Mouse (Mus musculus) intestine, embryonic 16.5 days (tissue): Measurements from ENCODE around the gene Cnih3. TPM values are rescaled to one million over a fixed set of nuclear protein-coding genes. Genes with fewer than 3 reads are reported as not detected.

Experiments used
- ATAC-seq: fragments of 200-750 bp; cut with Nextera tagmentation; 2 replicates; pipeline ENCODE4 v1.8.0; 2017; ENCODE audit warnings: moderate TSS enrichment, moderate library complexity
- H3K27ac ChIP-seq: fragments of 300-500 bp; sonication (generic); 2 replicates; pipeline ENCODE4 v1.5.1; 2014; ENCODE audit warnings: mild to moderate bottlenecking, low read length
- H3K27me3 ChIP-seq: fragments of 300-500 bp; sonication (generic); replicated peaks from 2 replicates; pipeline ENCODE4 v1.6.1; 2014; ENCODE audit warnings: low read length, control low read depth, mixed read lengths; ENCODE audit not compliant: control insufficient read depth, insufficient read depth
- H3K36me3 ChIP-seq: fragments of 300-500 bp; sonication (generic); 2 replicates; pipeline ENCODE4 v1.6.1; 2014; ENCODE audit warnings: low read length, control low read depth; ENCODE audit not compliant: control insufficient read depth, insufficient read depth
- H3K4me1 ChIP-seq: fragments of 300-500 bp; sonication (generic); 2 replicates; pipeline ENCODE4 v1.6.1; 2014; ENCODE audit warnings: low read length, control low read depth, mixed read lengths; ENCODE audit not compliant: control insufficient read depth, insufficient read depth
- H3K4me2 ChIP-seq: fragments of 300-500 bp; sonication (generic); 2 replicates; pipeline ENCODE4 v1.6.1; 2014; ENCODE audit warnings: low read depth, low read length, control low read depth
- H3K4me3 ChIP-seq: fragments of 300-500 bp; sonication (generic); 2 replicates; pipeline ENCODE4 v1.5.1; 2014; ENCODE audit warnings: mild to moderate bottlenecking, low read length
- H3K9ac ChIP-seq: fragments of 300-500 bp; sonication (generic); 2 replicates; pipeline ENCODE4 v1.6.1; 2014; ENCODE audit warnings: low read depth, low read length
- H3K9me3 ChIP-seq: fragments of 300-500 bp; sonication (generic); 2 replicates; pipeline ENCODE4 v1.6.1; 2016; ENCODE audit warnings: low read length, control low read depth; ENCODE audit not compliant: control insufficient read depth
- whole genome bisulfite sequencing: fragments of 180-500 bp; shearing (Covaris S2); extraction: QIAGEN DNeasy Blood & Tissue Kit; methylation state at CpG from one replicate; pipeline ENCODE4 v1.1.7; 2014; 5-methylcytosine and 5-hydroxymethylcytosine counted together
- polyA plus RNA-seq: library from polyadenylated mRNA; unstranded; fragments of >200 nt; fragmentation: Nextera tagmentation; extraction: Ambion mirVana; gene quantifications from 2 replicates; pipeline ENCODE4 v1.2.1, GENCODE M21; 2015

Gene Cnih3
- 0.13 and 0.21 TPM in 2 replicates for polyA plus RNA-seq

- under 1% methylated on average over 76 of the region's 78 CpGs for whole genome bisulfite sequencing
- H3K9ac ChIP-seq = peak within 1 kb of the TSS; percentile 63
- ATAC-seq = peak; percentile 80
Observed at GRCm38 (mm10) chr1:181352367-181353199, at the start of gene Cnih3. Cnih3 (plus strand) TSS chr1:181352628.

GRCm38 (mm10) chr1:181307981-181308380 lies 44.4 kb upstream of the Cnih3 start:
- Histone ChIP-seq H3K4me1 (no peaks in the 10 kb centered on the region), H3K4me2 (no peak overlapping the region), H3K4me3 (no peak overlapping the region), H3K36me3 (no peaks in the 10 kb centered on the region), H3K9me3 (no peaks in the 10 kb centered on the region), H3K9ac (no peak overlapping the region), H3K27ac (no peak overlapping the region), H3K27me3 (no peaks in the 10 kb centered on the region)
- ATAC-seq = no peak
- WGBS = 75% methylated on average over 3 of the region's 3 CpGs

More at GRCm38 (mm10) chr1:181352367-181353199, at the start of gene Cnih3:
- H3K27me3 ChIP-seq = peaks cover 35% of the 10 kb centered on the region
- H3K36me3 ChIP-seq = no peaks in the 10 kb centered on the region
- H3K4me1 ChIP-seq = peaks cover 19% of the 10 kb centered on the region
- H3K9me3 ChIP-seq = no peaks in the 10 kb centered on the region
- H3K4me3 ChIP-seq = peak within 1 kb of the TSS; percentile 61
- H3K4me2 ChIP-seq = peak within 1 kb of the TSS; percentile 99
- H3K27ac ChIP-seq = no peak within 1 kb of the TSS

- Histone ChIP-seq H3K9ac (no peak overlapping the region), H3K4me1 (no peaks in the 10 kb centered on the region), H3K27me3 (no peaks in the 10 kb centered on the region), H3K27ac (no peak overlapping the region), H3K4me2 (no peak overlapping the region), H3K36me3 (no peaks in the 10 kb centered on the region), H3K4me3 (no peak overlapping the region), H3K9me3 (no peaks in the 10 kb centered on the region)
- WGBS = 87% methylated on average over 5 of the region's 5 CpGs
- ATAC-seq = no peak
Observed at GRCm38 (mm10) chr1:181310712-181311111, 41.7 kb upstream of the Cnih3 start.

- H3K4me2 ChIP-seq = no peak overlapping the region
- 93% methylated on average over 15 of the region's 15 CpGs for WGBS
- no peak overlapping the region for H3K4me3 ChIP-seq
- ATAC-seq = no peak
- no peak overlapping the region for H3K27ac ChIP-seq
- H3K4me1 ChIP-seq = no peaks in the 10 kb centered on the region
- H3K36me3 ChIP-seq = no peaks in the 10 kb centered on the region
- H3K9me3 ChIP-seq = no peaks in the 10 kb centered on the region
- no peak overlapping the region for H3K9ac ChIP-seq
- H3K27me3 ChIP-seq = no peaks in the 10 kb centered on the region
Observed at GRCm38 (mm10) chr1:181312115-181313045, 40.0 kb upstream of the Cnih3 start.

- H3K27ac ChIP-seq = no peak overlapping the region
- H3K4me2 ChIP-seq = no peak overlapping the region
- H3K36me3 ChIP-seq = no peaks in the 10 kb centered on the region
- H3K9me3 ChIP-seq = no peaks in the 10 kb centered on the region
- no peak overlapping the region for H3K4me3 ChIP-seq
- H3K9ac ChIP-seq = no peak overlapping the region
- H3K27me3 ChIP-seq = no peaks in the 10 kb centered on the region
- H3K4me1 ChIP-seq = no peaks in the 10 kb centered on the region
- 87% methylated on average over 8 of the region's 8 CpGs for WGBS
- ATAC-seq = no peak
Observed at GRCm38 (mm10) chr1:181313046-181313415, 39.4 kb upstream of the Cnih3 start.

- H3K27me3 ChIP-seq = no peaks in the 10 kb centered on the region
- 86% methylated on average over 10 of the region's 10 CpGs for WGBS
- no peak overlapping the region for H3K9ac ChIP-seq
- no peak for ATAC-seq
- no peaks in the 10 kb centered on the region for H3K9me3 ChIP-seq
- no peak overlapping the region for H3K27ac ChIP-seq
- no peak overlapping the region for H3K4me2 ChIP-seq
- no peaks in the 10 kb centered on the region for H3K36me3 ChIP-seq
- H3K4me1 ChIP-seq = no peaks in the 10 kb centered on the region
- H3K4me3 ChIP-seq = no peak overlapping the region
Observed at GRCm38 (mm10) chr1:181314301-181314700, 38.1 kb upstream of the Cnih3 start.

- Histone ChIP-seq H3K4me3 (no peak overlapping the region), H3K27me3 (no peaks in the 10 kb centered on the region), H3K4me2 (no peak overlapping the region), H3K36me3 (no peaks in the 10 kb centered on the region), H3K27ac (no peak overlapping the region), H3K9me3 (no peaks in the 10 kb centered on the region), H3K4me1 (no peaks in the 10 kb centered on the region), H3K9ac (no peak overlapping the region)
- no peak for ATAC-seq
- WGBS = 64% methylated on average over 3 of the region's 3 CpGs
Observed at GRCm38 (mm10) chr1:181315350-181315749, 37.1 kb upstream of the Cnih3 start.

GRCm38 (mm10) chr1:181316571-181316970 lies 35.9 kb upstream of the Cnih3 start:
- Histone ChIP-seq H3K4me3 (no peak overlapping the region), H3K27me3 (no peaks in the 10 kb centered on the region), H3K4me1 (no peaks in the 10 kb centered on the region), H3K27ac (no peak overlapping the region), H3K9ac (no peak overlapping the region), H3K4me2 (no peak overlapping the region), H3K36me3 (no peaks in the 10 kb centered on the region), H3K9me3 (no peaks in the 10 kb centered on the region)
- ATAC-seq = no peak
- WGBS = 74% methylated on average over 5 of the region's 5 CpGs

GRCm38 (mm10) chr1:181319466-181319865 lies 33.0 kb upstream of the Cnih3 start:
- Histone ChIP-seq H3K36me3 (no peaks in the 10 kb centered on the region), H3K4me1 (no peaks in the 10 kb centered on the region), H3K27me3 (no peaks in the 10 kb centered on the region), H3K27ac (no peak overlapping the region), H3K4me2 (no peak overlapping the region), H3K4me3 (no peak overlapping the region), H3K9ac (no peak overlapping the region), H3K9me3 (no peaks in the 10 kb centered on the region)
- WGBS = 85% methylated on average over 6 of the region's 6 CpGs
- no peak for ATAC-seq
